Mouse (Mus musculus) hindbrain, embryonic 13.5 days (tissue): ENCODE data around the gene Mylip. TPM values are rescaled to one million over a fixed set of nuclear protein-coding genes. Genes with fewer than 3 reads are reported as not detected.

Experiments used
- polyA plus RNA-seq: library from polyadenylated mRNA; unstranded; fragments of >200 nt; fragmentation: Nextera tagmentation; extraction: Ambion mirVana; gene quantifications from 2 replicates; pipeline ENCODE4 v1.2.1, GENCODE M21; 2015

Gene Mylip
- polyA plus RNA-seq, 1 experiment from 2014 or later = 6.7 TPM

Other genes with a start within 250 kb of the Mylip start
- gene Gmpr, start 117.7 kb downstream of the Mylip start, polyA plus RNA-seq = 31.6 and 35.1 TPM in 2 replicates